Mouse (Mus musculus) embryonic stem cell, embryonic (primary cell): ENCODE results near the gene Chst4.

ENCODE experiments used
- CTCF ChIA-PET, 4 experiments: fragments of 300-600 bp in 2 of 4; fragments of 350-600 bp in 2 of 4; sonication (Branson Sonifier 250); formaldehyde crosslinking; loops; one replicate each; lab custom pipeline; 2022; ENCODE audit warnings: inconsistent platforms in 2 of 4; lab: Charles Lee
- POLR2A ChIA-PET, 4 experiments: fragments of 300-600 bp in 2 of 4; fragments of 350-600 bp in 2 of 4; sonication (Branson Sonifier 250); formaldehyde crosslinking; loops; one replicate each; lab custom pipeline; 2022; ENCODE audit warnings: antibody characterized with exemption in 4 of 4, inconsistent platforms in 1 of 4; lab: Charles Lee

The Chst4 gene

GRCm38 (mm10) chr8:110022768-110023344 lies 16.7 kb downstream of the Chst4 start:
- POLR2A ChIA-PET: interaction anchor here in 1 of 4 experiments (0.5 to 0.8 kb wide), 2 partner anchors 10 to 103 kb away, joined by 3 read pairs; no protein-coding TSS in a partner anchor
- CTCF ChIA-PET: interaction anchor here in 1 of 4 experiments (1.3 kb wide), 1 partner anchor 10 kb away, joined by 3 read pairs; no protein-coding TSS in a partner anchor

DNA sequence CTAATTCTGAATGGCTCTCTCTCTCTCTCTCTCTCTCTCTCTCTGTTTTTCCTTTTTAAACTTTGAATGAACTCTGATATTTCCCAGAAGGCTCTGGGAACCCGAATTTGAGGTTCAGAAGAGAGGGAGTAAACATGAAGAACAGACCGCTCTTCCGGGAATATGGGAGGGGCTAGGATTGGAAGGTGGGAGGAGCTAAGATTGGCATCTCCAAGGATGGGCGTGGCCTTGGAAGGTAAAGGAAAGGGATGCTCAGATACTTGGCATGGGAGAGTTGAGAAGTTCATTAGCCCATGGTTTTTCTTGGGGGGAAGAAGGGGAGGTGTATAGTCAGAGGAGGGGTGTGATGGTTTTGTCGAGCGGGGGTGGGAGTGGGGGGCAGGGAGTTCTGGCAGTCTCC lies 17.5 kb downstream of the Chst4 start:
- POLR2A ChIA-PET: interaction anchor here in 3 of 4 experiments (0.7 to 0.9 kb wide), 5 partner anchors 9 to 1281 kb away, joined by 3 read pairs; no protein-coding TSS in a partner anchor
- CTCF ChIA-PET: interaction anchor here in 3 of 4 experiments (0.6 to 1.3 kb wide), 7 partner anchors 9 to 1175 kb away, joined by 3 to 5 read pairs (median 3); no protein-coding TSS in a partner anchor

DNA sequence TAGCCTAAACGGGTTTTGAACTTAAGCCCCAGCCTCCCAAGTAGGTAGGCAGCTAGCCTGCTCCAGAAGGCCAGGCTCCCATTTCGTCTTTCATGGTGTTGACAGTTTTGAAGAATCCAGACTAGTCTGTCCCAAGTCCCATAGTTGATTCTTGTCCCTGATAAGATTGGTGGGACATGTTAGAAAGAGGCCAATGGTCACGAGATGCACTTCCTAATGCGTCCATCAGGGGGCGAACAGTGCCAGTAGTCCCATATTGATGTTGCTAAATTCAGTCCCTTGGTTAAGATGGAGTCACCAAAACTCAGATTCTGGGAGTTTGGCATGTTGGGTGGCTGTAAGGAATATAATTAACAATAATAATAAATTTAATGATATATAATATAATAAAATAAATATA lies 28.7 kb downstream of the Chst4 start:
- ChIA-PET POLR2A (interaction anchor here in 1 of 4 experiments (0.5 kb wide), 1 partner anchor 514 kb away, joined by 3 read pairs; no protein-coding TSS in a partner anchor), CTCF (interaction anchor here in 2 of 4 experiments (0.5 to 0.8 kb wide), 4 partner anchors 11 to 513 kb away, joined by 3 to 4 read pairs (median 3); partner anchors contain the start of gene Marveld3 (in 1 of the 2))

GRCm38 (mm10) chr8:110008995-110009446 lies 30.5 kb downstream of the Chst4 start:
- CTCF ChIA-PET: no interaction called here
- POLR2A ChIA-PET: interaction anchor here in 2 of 4 experiments (0.6 kb wide), 2 partner anchors 113 to 253 kb away, joined by 3 to 5 read pairs; no protein-coding TSS in a partner anchor

GRCm38 (mm10) chr8:110008228-110008994 lies 31.1 kb downstream of the Chst4 start:
- ChIA-PET POLR2A (interaction anchor here in 3 of 4 experiments (0.6 kb wide), 4 partner anchors 112 to 1781 kb away, joined by 3 to 6 read pairs (median 4); no protein-coding TSS in a partner anchor), CTCF (no interaction called here)

DNA sequence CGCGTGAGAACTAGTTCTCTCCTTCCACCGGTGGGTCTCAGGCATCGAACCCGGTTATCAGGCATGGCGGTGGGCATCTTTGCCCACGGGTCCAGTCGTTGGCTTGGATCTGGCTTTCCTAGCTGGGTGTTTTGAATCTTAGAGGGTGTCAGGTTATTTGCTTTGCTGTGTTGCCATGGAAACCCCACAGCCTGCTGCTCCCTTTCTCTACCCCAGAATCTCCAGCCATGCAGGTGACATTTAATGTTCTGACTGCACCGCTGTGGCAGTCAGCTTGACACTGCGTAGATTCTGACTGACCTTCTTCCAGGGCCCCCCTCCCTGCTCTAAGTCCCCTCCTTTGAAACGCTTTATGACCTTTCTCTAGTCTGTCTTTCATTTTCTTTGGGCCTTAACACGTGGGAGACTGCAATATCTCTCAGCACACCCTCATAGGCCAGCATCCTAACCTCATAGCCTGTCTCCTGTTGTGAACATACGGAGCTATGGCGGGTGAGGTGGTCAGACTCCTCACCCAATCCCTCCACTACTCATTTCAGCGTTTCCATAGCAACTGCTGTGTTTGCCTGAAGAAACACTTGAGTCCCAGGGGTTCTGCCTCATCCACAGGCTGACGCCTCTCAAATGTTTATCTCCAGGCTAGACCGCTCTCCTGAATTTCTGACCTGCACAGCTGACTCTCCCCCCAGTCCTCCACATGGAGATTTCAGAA lies 33.1 kb downstream of the Chst4 start:
- CTCF ChIA-PET: interaction anchor here in 1 of 4 experiments (0.6 kb wide), 1 partner anchor 37 kb away, joined by 4 read pairs; no protein-coding TSS in a partner anchor
- POLR2A ChIA-PET: interaction anchor here in 1 of 4 experiments (0.5 kb wide), 1 partner anchor 228 kb away, joined by 3 read pairs; the partner anchor contains the start of gene Ap1g1

DNA sequence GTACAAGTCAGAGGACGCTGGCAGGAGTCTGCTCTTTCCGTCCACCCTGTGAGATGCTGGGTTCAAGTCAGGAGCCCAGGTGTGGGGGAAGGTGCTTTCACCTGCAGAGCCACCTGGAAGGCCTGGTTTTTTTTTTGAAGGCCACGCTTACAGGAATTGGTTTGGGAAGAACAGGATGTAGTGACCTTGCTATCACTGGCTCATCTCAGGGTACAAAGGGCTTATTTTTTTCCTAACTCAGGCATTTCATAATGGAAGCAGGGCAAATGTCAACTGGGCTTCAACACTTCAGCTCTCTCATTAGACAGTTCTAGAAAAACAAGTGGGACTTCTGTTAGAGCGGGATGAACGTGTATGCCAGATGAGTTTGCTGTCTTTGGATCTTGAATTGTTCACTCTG lies 35.2 kb downstream of the Chst4 start:
- POLR2A ChIA-PET: no interaction called here
- CTCF ChIA-PET: interaction anchor here in 1 of 4 experiments (1.9 kb wide), 1 partner anchor 43 kb away, joined by 9 read pairs; the partner anchor contains the start of gene Marveld3

DNA sequence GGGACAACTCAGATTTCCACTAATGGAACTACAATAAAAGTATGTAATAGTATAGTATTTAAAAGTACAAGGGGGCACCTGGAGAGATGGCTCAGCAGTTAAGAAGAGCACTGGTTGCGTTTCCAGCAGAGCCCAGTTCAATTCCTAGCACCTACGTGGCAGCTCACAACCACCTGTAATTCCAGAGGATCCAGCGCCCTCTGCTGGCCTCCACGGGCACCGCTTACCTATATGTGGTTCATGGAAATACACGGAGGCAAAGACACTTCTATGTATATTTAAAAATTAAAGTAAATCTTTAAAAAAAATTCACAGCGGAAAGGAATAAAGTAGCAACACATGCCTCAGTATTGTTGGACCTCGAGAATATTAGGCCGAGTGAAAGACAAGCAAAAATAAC lies 36.6 kb downstream of the Chst4 start:
- CTCF ChIA-PET: interaction anchor here (0.6 to 1.9 kb wide), 33 partner anchors 11 to 446 kb away, joined by 3 to 34 read pairs (median 4); partner anchors contain the start of genes Marveld3 (in 4 of the 4), Chst4 (in 1 of the 4), Phlpp2 (in 1 of the 4) and Tat (in 1 of the 4)
- POLR2A ChIA-PET: no interaction called here

DNA sequence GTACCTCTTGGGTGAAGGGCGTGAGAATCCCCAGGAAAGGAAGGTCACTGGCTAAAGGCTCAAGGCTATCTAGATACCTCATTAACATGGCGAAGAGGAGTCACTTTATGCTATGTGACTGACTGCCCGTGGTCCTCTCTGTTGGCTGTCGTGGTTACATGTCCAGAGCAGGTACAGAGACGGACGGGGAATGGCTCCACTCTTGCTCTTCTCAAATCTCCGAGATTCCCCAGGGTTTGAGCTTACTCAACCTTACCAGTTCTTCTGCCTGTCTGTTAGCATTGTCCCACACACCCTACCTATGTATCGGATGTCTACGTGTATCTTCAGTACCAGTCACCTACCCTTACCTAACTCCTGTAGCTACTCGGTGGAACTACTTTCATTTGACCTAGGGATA lies 39.6 kb downstream of the Chst4 start:
- ChIA-PET CTCF (interaction anchor here in 1 of 4 experiments (2.1 kb wide), 1 partner anchor 8 kb away, joined by 4 read pairs; no protein-coding TSS in a partner anchor), POLR2A (no interaction called here)

GRCm38 (mm10) chr8:109998066-109998465 lies 41.5 kb downstream of the Chst4 start:
- ChIA-PET POLR2A (no interaction called here), CTCF (no interaction called here)

GRCm38 (mm10) chr8:109997381-109997780 lies 42.2 kb downstream of the Chst4 start:
- POLR2A ChIA-PET: interaction anchor here in 1 of 4 experiments (0.6 kb wide), 1 partner anchor 503 kb away, joined by 7 read pairs; no protein-coding TSS in a partner anchor
- CTCF ChIA-PET: no interaction called here

DNA sequence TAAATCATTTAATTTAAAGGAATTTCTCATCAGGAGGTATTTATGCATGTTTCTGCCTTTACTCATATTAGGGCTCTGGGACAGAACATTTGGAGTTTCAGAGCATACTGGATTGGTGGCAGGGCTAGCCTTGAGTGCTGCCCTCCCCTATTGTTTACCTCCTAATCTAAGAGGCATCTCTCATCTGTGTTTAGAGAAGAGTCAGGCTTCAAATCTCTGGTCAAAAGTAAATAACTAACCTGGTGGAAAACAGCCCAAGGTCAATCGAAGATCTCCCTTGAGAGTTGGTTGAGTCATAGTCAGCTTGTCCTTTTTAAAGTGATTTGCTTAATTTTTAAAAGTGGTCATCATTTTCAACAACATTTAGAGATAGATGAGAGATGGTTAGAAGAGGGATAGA lies 46.6 kb downstream of the Chst4 start:
- CTCF ChIA-PET: interaction anchor here in 1 of 4 experiments (1.7 kb wide), 1 partner anchor 10 kb away, joined by 11 read pairs; no protein-coding TSS in a partner anchor
- POLR2A ChIA-PET: interaction anchor here in 1 of 4 experiments (0.7 kb wide), 1 partner anchor 9 kb away, joined by 3 read pairs; no protein-coding TSS in a partner anchor

DNA sequence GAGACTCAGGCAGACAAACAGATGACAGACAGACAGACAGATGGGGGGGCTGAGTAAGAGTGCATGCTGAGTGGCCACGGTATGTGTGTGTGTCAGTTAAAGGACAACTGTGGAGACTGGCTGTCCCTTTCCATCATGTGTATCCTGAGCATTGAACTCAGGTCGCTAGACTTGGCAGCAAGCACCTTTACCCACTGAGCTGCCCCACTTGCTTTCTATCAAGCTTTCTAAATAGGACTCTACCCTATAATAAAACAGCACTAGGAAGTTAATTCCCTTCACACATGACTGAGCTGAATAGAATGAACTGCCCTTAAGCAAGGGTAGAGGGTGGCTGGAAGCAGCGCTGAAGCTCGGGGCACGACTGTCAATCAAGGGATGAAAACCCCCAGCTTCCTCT lies 47.4 kb downstream of the Chst4 start:
- CTCF ChIA-PET: interaction anchor here in 2 of 4 experiments (1.1 to 1.9 kb wide), 3 partner anchors 9 to 11 kb away, joined by 3 to 11 read pairs (median 4); no protein-coding TSS in a partner anchor
- POLR2A ChIA-PET: no interaction called here

- ChIA-PET POLR2A (no interaction called here), CTCF (interaction anchor here in 1 of 4 experiments (1.0 kb wide), 1 partner anchor 13 kb away, joined by 3 read pairs; no protein-coding TSS in a partner anchor)
Measured at GRCm38 (mm10) chr8:109990224-109990623, 49.3 kb downstream of the Chst4 start, which contains the start of gene Tat. Gene Tat, plus strand, starts transcription at chr8:109990437.

DNA sequence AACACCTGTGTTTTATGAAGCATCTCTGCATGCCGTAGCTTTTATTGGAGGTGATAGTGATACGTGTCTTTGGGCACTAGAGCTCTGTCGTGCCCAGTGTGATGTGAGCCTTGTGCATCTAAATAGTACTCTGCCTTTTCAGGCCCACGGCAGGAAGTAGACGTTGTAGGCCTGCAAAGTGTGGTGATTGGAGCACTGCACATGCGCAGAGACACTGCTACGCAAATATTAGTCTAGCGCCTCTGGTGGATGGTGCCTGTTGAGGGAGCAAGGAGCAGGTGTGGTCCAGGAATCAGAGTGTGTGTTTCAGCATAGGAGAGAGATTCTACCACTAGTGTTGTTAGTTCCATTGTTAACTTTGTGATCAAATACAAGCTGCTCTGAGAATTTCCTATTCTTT lies 50.4 kb downstream of the Chst4 start:
- ChIA-PET CTCF (interaction anchor here in 1 of 4 experiments (1.0 kb wide), 1 partner anchor 14 kb away, joined by 5 read pairs; no protein-coding TSS in a partner anchor), POLR2A (no interaction called here)

DNA sequence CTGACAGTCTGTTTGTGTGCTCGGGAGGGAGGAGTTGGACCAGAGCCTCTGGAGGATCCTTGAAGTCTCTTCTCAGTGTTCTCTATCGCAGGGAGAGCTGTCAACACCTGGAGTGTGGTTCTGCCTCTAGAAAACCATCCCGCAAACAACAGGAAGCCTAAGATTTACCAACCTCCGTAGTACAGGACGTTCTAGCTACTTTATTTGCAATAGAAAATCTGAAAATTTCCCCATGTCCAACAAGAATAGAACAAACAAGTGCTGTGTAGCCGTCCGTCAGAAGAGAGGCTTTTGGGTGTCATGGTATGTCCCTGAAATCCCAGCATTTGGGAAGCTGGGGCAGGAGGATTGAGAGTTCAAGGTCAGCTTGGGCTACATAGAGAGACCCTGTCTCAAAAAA lies 51.8 kb downstream of the Chst4 start:
- ChIA-PET POLR2A (no interaction called here), CTCF (interaction anchor here in 1 of 4 experiments (1.2 kb wide), 1 partner anchor 7 kb away, joined by 5 read pairs; no protein-coding TSS in a partner anchor)

- ChIA-PET POLR2A (interaction anchor here in 1 of 4 experiments (0.5 to 0.6 kb wide), 2 partner anchors 119 to 359 kb away, joined by 3 to 4 read pairs; no protein-coding TSS in a partner anchor), CTCF (interaction anchor here in 1 of 4 experiments (1.2 kb wide), 1 partner anchor 9 kb away, joined by 5 read pairs; no protein-coding TSS in a partner anchor)
Measured at GRCm38 (mm10) chr8:109986384-109986783, 53.2 kb downstream of the Chst4 start.
